Mouse (Mus musculus) liver, adult 10 weeks (tissue): Measurements from ENCODE around the gene Rdh13. TPM values are rescaled to one million over a fixed set of nuclear protein-coding genes. Genes with fewer than 3 reads are reported as not detected.

ENCODE experiments used
- polyA plus RNA-seq: library from polyadenylated mRNA; stranded (reverse); fragments of 350-450 nt; fragmentation: Illumina TruSeq; extraction: RNeasy Lipid Tissue Mini Kit (QIAGEN cat#74804); gene quantifications from one replicate; pipeline ENCODE4 v1.2.3, GENCODE M21; 2014; ENCODE audit warnings: low read depth, low replicate concordance

Gene Rdh13
- polyA plus RNA-seq: 2.8 TPM

GRCm38 (mm10) chr7:4445216-4445791, at the start of gene Rdh13:
Gene Rdh13 (minus strand): TSS chr7:4445649.

GRCm38 (mm10) chr7:4460576-4461434, 15.4 kb upstream of the Rdh13 start, which contains the start of gene Eps8l1:
Gene Eps8l1 (plus strand): TSS chr7:4460674.

GRCm38 (mm10) chr7:4397730-4398129, 47.7 kb downstream of the Rdh13 start, which contains the start of gene Gp6:
Gene Gp6 (minus strand): TSS chr7:4397744.

Other genes starting within 250 kb of the Rdh13 start
- gene Lilra5, start 207.9 kb downstream of the Rdh13 start, polyA plus RNA-seq: 5.0 TPM
- 0.64 TPM for gene Ncr1, start 107.9 kb downstream of the Rdh13 start, polyA plus RNA-seq
- gene Gp6, start 47.9 kb downstream of the Rdh13 start, polyA plus RNA-seq: not detected
- gene Eps8l1, start 15.0 kb upstream of the Rdh13 start, polyA plus RNA-seq: 0.11 TPM
- 6.8 TPM for gene Ppp1r12c, start 56.0 kb upstream of the Rdh13 start, polyA plus RNA-seq
- gene Tnnt1, start 70.7 kb upstream of the Rdh13 start, polyA plus RNA-seq: 1.3 TPM
- not detected for gene Tnni3, start 78.6 kb upstream of the Rdh13 start, polyA plus RNA-seq
- not detected for gene Dnaaf3, start 86.8 kb upstream of the Rdh13 start, polyA plus RNA-seq
- not detected for gene Syt5, start 101.9 kb upstream of the Rdh13 start, polyA plus RNA-seq
- not detected for gene Ptprh, start 158.4 kb upstream of the Rdh13 start, polyA plus RNA-seq
- gene Tmem86b, start 185.8 kb upstream of the Rdh13 start, polyA plus RNA-seq: 34.6 TPM
- 10.9 TPM for gene Ppp6r1, start 213.4 kb upstream of the Rdh13 start, polyA plus RNA-seq
- 0.87 TPM for gene Hspbp1, start 239.4 kb upstream of the Rdh13 start, polyA plus RNA-seq
- not detected for gene Brsk1, start 245.0 kb upstream of the Rdh13 start, polyA plus RNA-seq